22 mouse cellular contexts compared by ENCODE assay signal in the genomic region with DNA sequence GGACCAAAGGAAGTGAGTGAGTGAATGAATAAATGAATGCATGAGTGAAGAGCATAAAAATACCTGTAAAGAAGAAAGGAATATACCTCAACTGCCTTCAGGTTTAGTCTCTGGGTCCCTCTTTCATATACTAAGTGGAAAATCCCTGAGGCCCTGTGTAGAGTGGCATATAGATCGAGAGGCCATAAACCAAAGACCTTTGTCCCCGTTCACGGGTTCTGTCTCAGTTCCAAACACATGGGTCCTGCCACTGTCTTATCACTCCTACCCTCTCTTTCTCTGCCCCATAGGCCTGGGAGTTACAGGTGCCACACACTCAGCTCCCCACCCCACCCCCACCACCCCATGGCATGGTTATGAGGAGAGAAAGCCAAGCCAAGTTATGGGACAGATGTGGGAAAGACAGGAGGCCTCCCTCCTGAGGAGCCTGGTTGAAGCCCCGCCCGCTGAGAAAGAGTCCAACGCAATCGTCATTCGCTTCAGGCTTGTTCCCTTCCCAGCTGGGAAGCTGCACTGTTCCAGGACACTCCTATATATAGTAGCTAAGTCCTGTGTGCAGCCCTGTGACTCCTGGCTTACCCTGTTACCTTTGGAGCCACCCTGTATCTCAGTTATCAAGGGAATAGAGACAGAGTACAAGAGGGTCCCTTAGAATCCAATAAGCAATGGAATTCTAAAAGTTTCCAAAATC. TPM values are rescaled to one million over a fixed set of nuclear protein-coding genes. Genes with fewer than 3 reads are reported as not detected.
A peak's percentile ranks its signal among the peaks of the same experiment; 100 is the strongest.
DNase-seq lines count a peak whose midpoint lies in the region; ATAC-seq and TF ChIP-seq lines count a peak whose summit lies in the region.
"Had no signal": no experiment of that assay in that cellular context is flagged by ENCODE, and none has a peak within 500 bp of the region (broad histone marks: within the 10 kb centered on the region; RNA-seq: fewer than 3 reads in every experiment).

No protein-coding gene starts in this region.

- intact Hi-C loops in gastrocnemius, adult 2 months (cut with DNase I): loop anchor here (10.0 kb wide), 1 partner anchor 156 kb away; no protein-coding TSS in a partner anchor

- no peak overlapping the region for H3K4me3 ChIP-seq in gastrocnemius, adult 2 months
- H3K4me3 ChIP-seq in limb, embryonic 15.5 days: no peak overlapping the region
- H3K4me3 ChIP-seq in limb, embryonic 10.5 days: no peak overlapping the region
- no peak overlapping the region for H3K4me3 ChIP-seq in intestine, postnatal 0 days (ENCODE audit: low read depth, low read length)
- H3K4me3 ChIP-seq: heart, embryonic 15.5 days; megakaryocyte, embryonic 14.5 days; neural tube, embryonic 13.5 days had no signal

- H3K36me3 ChIP-seq in limb, embryonic 15.5 days: no peaks in the 10 kb centered on the region
- no peaks in the 10 kb centered on the region for H3K36me3 ChIP-seq in limb, embryonic 10.5 days
- H3K36me3 ChIP-seq in intestine, postnatal 0 days (ENCODE audit: control insufficient read depth, insufficient read depth): no peaks in the 10 kb centered on the region
- H3K36me3 ChIP-seq: G1E; heart, embryonic 15.5 days; neural tube, embryonic 13.5 days had no signal

- WGBS in limb, embryonic 15.5 days: 74% methylated on average over 8 of the region's 8 CpGs
- whole genome bisulfite sequencing in limb, embryonic 10.5 days: 91% methylated on average over 8 of the region's 8 CpGs
- 29% methylated on average over 8 of the region's 8 CpGs for WGBS in intestine, postnatal 0 days

- H3K9ac ChIP-seq in limb, embryonic 15.5 days: no peak overlapping the region
- H3K9ac ChIP-seq in intestine, postnatal 0 days (ENCODE audit: low read depth, low read length): peak overlapping the region; percentile 45
- H3K9ac ChIP-seq: heart, embryonic 15.5 days; hindbrain, embryonic 14.5 days; neural tube, embryonic 13.5 days had no signal

- H3K27ac ChIP-seq in gastrocnemius, adult 2 months: peak overlapping the region; percentile 56
- no peak overlapping the region for H3K27ac ChIP-seq in limb, embryonic 15.5 days
- no peak overlapping the region for H3K27ac ChIP-seq in limb, embryonic 10.5 days
- H3K27ac ChIP-seq in intestine, postnatal 0 days (ENCODE audit: low read depth, low read length): peak overlapping the region; percentile 90
- H3K27ac ChIP-seq: heart, embryonic 15.5 days; hindbrain, embryonic 14.5 days; kidney, postnatal 0 days; neural tube, embryonic 13.5 days had no signal

- no peak for TF ChIP-seq CTCF in gastrocnemius, adult 2 months (IDR thresholded peaks at IDR 0.05)
- no peak for TF ChIP-seq CTCF in intestine, postnatal 0 days (IDR thresholded peaks at IDR 0.05; ENCODE audit: low read depth)

- peaks cover 3% of the 10 kb centered on the region; the same call in 1 of the 2 replicates for H3K9me3 ChIP-seq in limb, embryonic 15.5 days
- no peaks in the 10 kb centered on the region for H3K9me3 ChIP-seq in limb, embryonic 10.5 days (replicated peaks)
- no peaks in the 10 kb centered on the region for H3K9me3 ChIP-seq in intestine, postnatal 0 days (ENCODE audit: control insufficient read depth)
- H3K9me3 ChIP-seq: G1E; heart, embryonic 15.5 days; megakaryocyte, embryonic 14.5 days; neural tube, embryonic 13.5 days had no signal

- no peaks in the 10 kb centered on the region for H3K4me1 ChIP-seq in limb, embryonic 15.5 days
- H3K4me1 ChIP-seq in limb, embryonic 10.5 days: peaks cover 11% of the 10 kb centered on the region
- no peaks in the 10 kb centered on the region for H3K4me1 ChIP-seq in intestine, postnatal 0 days (replicated peaks; ENCODE audit: control insufficient read depth, insufficient read depth, low read length)
- H3K4me1 ChIP-seq: heart, embryonic 15.5 days; neural tube, embryonic 13.5 days had no signal

- no peak overlapping the region for H3K4me2 ChIP-seq in limb, embryonic 15.5 days
- H3K4me2 ChIP-seq in intestine, postnatal 0 days (replicated peaks; ENCODE audit: low read depth): 0 out of 2 replicates have a peak overlapping the region, but pooled peaks have one; percentile 21
- H3K4me2 ChIP-seq: heart, embryonic 15.5 days; hindbrain, embryonic 14.5 days; neural tube, embryonic 13.5 days had no signal

- H3K27me3 ChIP-seq in limb, embryonic 15.5 days: no peaks in the 10 kb centered on the region
- H3K27me3 ChIP-seq in limb, embryonic 10.5 days (ENCODE audit: low read depth, poor library complexity, severe bottlenecking): no peaks in the 10 kb centered on the region
- H3K27me3 ChIP-seq in intestine, postnatal 0 days (replicated peaks; ENCODE audit: control insufficient read depth, insufficient read depth, low read length): no peaks in the 10 kb centered on the region
- H3K27me3 ChIP-seq: heart, embryonic 15.5 days; neural tube, embryonic 13.5 days had no signal

- peak; percentile 61 for DNase-seq in gastrocnemius, adult 2 months
- no peak for DNase-seq in gastrocnemius, postnatal 10 days
- no peak for DNase-seq in limb, embryonic 10.5 days (ENCODE audit: low spot score)
- no peak for DNase-seq in urinary bladder, postnatal 10 days (ENCODE audit: low spot score)
- DNase-seq in spleen, postnatal 4 days (ENCODE audit: low spot score in 2 of 2): no peak
- DNase-seq: cerebellum, adult 18-20 months; embryo, embryonic 11 days; kidney, adult 11 months; liver; midbrain, embryonic 14.5 days; right cerebral cortex, adult 18-20 months; spleen, adult 18-20 months had no signal

- peak; percentile 18; the same call in 1 of the 2 replicates for ATAC-seq in limb, embryonic 15.5 days (ENCODE audit: insufficient number of reproducible peaks, low FRiP score, low TSS enrichment, low read depth)
- peak; percentile 96 for ATAC-seq in intestine, postnatal 0 days
- ATAC-seq: CD4-positive, CD25-positive, alpha-beta regulatory T cell, adult 4 months; forebrain, embryonic 16.5 days had no signal

RNA-seq across cellular contexts. Expression of gene Tmem37, which starts 17.2 kb away (rescaled TPM):
- 10 to 100 TPM in 1 of 2 experiments, 1 to 10 TPM in 1; 9.3 to 12.8 TPM for total RNA-seq in gastrocnemius, adult 2 months (2021)
- total RNA-seq in gastrocnemius, postnatal 10 days (2021): 10 to 100 TPM in 1 of 2 experiments, 1 to 10 TPM in 1; 8.7 to 12.6 TPM
- polyA plus RNA-seq in limb, embryonic 15.5 days (2015; fragmentation: Nextera tagmentation; extraction: Ambion mirVana): 7.6 and 9.4 TPM in 2 replicates
- polyA plus RNA-seq in limb, embryonic 10.5 days (2016; fragmentation: Nextera tagmentation; extraction: Ambion mirVana): 3.2 and 3.5 TPM in 2 replicates
- polyA plus RNA-seq in intestine, postnatal 0 days (2015; fragmentation: Nextera tagmentation; extraction: Ambion mirVana): 593 and 673 TPM in 2 replicates
- polyA plus RNA-seq: G1E had no signal

RNA-seq across cellular contexts. Expression of gene Dbi, which starts 29.9 kb away (rescaled TPM):
- total RNA-seq in gastrocnemius, adult 2 months (2021): 100 to 1,000 TPM; 109 to 173 TPM
- 100 to 1,000 TPM; 254 to 263 TPM for total RNA-seq in gastrocnemius, postnatal 10 days (2021)
- polyA plus RNA-seq in limb, embryonic 15.5 days (2015; fragmentation: Nextera tagmentation; extraction: Ambion mirVana): 1,033 and 1,050 TPM in 2 replicates
- polyA plus RNA-seq in limb, embryonic 10.5 days (2016; fragmentation: Nextera tagmentation; extraction: Ambion mirVana): 670 and 699 TPM in 2 replicates
- 3,066 and 3,164 TPM in 2 replicates for polyA plus RNA-seq in intestine, postnatal 0 days (2015; fragmentation: Nextera tagmentation; extraction: Ambion mirVana)

RNA-seq across cellular contexts. Expression of gene 3110009E18Rik, which starts 30.0 kb away (rescaled TPM):
- total RNA-seq in gastrocnemius, adult 2 months (2021): 1 to 10 TPM; 3.3 to 6.6 TPM
- 1 to 10 TPM; 5.7 to 7.3 TPM for total RNA-seq in gastrocnemius, postnatal 10 days (2021)
- polyA plus RNA-seq in limb, embryonic 15.5 days (2015; fragmentation: Nextera tagmentation; extraction: Ambion mirVana): 15.1 and 17.4 TPM in 2 replicates
- 14.7 and 19.3 TPM in 2 replicates for polyA plus RNA-seq in limb, embryonic 10.5 days (2016; fragmentation: Nextera tagmentation; extraction: Ambion mirVana)
- 8.2 and 8.7 TPM in 2 replicates for polyA plus RNA-seq in intestine, postnatal 0 days (2015; fragmentation: Nextera tagmentation; extraction: Ambion mirVana)

Comparison
In these comparisons a context has a peak if more than half of its experiments do, and no peak if none do; other contexts are left out.
1. H3K27ac ChIP-seq: peak in gastrocnemius, adult 2 months (single experiment) and intestine, postnatal 0 days (single experiment); none in limb, embryonic 15.5 days (single experiment) and limb, embryonic 10.5 days (single experiment).
2. RNA of gene Tmem37, which starts 17.2 kb away (polyA plus RNA-seq): 593 to 673 TPM in intestine, postnatal 0 days; 7.6 to 9.4 TPM in limb, embryonic 15.5 days and 3.2 to 3.5 TPM in limb, embryonic 10.5 days; every median in the first group is over 10 times any median in the second.